Mouse (Mus musculus) brain, embryonic 18.5 days (tissue): Measurements from ENCODE around the gene Mettl24.
"Not testable (repeated sequence)": the region's sequence is repeated elsewhere in the genome, so short reads cannot be mapped to it uniquely, and the experiment has no call there.

Source experiments
- DNase-seq: peaks from one replicate; pipeline ENCODE4 v3.0.0-alpha.2; 2012; ENCODE audit warnings: low read depth, low spot score

Gene Mettl24

GRCm38 (mm10) chr10:40806221-40806620 lies 123.1 kb downstream of the Mettl24 start:
- no peak for DNase-seq

GRCm38 (mm10) chr10:40809411-40809910 lies 126.4 kb downstream of the Mettl24 start:
- DNase-seq, result not testable (repeated sequence)

GRCm38 (mm10) chr10:40813627-40814026 lies 130.5 kb downstream of the Mettl24 start:
- no peak for DNase-seq

GRCm38 (mm10) chr10:40816471-40816870 lies 133.4 kb downstream of the Mettl24 start:
- no peak for DNase-seq

GRCm38 (mm10) chr10:40825952-40826351 lies 142.9 kb downstream of the Mettl24 start:
- no peak for DNase-seq

DNA sequence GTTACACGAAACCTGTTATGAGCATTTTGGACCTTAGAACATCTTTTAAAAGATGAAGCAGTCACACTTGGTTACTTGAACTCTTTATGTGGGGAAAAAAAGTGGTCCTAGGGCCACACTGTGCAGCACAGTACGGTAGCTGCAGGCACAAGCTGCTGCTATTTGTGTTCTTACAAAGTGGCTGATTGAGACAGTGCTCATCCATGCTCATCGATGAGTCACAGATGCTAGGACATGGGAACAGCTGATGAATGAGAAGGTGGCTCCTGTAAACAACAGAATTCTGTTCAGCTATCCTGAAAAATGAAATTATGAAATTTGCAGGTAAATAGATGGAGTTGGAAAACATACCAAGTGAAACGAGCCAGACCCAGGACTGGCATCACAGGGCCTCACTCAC lies 144.6 kb downstream of the Mettl24 start:
- DNase-seq, result no peak

DNA sequence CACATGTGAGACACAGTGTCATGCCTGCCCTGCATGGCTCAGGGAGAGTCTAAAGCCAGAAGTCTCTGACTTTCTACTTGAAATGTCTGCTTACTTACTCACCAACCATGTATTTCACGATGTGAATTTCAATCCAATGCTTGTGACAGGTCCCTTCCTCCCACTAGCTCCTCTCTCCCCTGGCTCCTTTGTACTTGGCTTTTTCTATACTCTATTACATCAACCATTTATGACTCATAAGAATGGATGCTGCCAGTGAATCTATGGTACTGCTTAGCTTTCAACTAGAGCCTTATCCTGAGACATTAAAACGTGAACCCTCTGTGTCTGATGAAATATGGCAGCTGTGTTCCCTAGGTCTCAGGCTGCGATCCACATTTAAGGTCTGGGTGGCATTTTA lies 147.2 kb downstream of the Mettl24 start:
- no peak for DNase-seq

GRCm38 (mm10) chr10:40831267-40831666 lies 148.2 kb downstream of the Mettl24 start:
- DNase-seq, result no peak

DNA sequence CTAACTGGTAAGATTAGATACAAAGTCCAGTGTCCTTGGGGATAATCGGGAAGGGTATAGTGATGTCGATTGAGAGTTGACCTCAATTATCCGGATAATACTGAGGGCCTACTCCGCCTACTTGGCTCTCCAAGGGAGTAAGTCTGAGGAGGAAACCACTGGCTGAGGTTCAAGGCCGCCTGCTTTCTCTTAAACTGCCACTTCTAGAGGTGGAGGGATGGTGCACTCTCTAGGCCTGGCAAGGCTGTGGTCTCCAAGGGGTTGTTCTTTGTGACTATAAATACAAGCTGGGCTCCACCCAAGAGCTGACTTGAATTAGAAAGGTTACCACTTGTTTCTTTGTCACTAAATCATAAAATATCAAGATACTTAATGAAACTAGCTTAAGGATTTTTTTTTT lies 157.0 kb downstream of the Mettl24 start:
- no peak for DNase-seq

DNA sequence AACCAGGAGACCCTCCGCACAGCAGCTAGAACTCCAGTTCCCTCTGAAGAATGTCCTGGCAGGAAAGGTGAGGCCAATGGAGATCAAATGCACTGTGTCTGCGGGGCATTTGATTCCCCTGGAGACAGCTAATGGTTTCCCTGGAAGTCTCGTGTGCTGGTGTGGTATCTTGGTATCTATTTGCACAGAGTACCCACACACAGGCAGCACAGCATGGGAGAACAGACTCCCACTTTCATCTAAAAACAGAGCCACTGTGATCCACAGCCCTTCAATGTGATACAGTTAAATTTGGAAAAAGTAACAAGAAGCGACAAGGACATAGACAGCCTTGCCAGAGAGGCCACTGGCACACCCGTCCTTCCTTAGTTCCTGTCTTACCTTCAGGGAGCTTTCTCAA lies 160.8 kb downstream of the Mettl24 start:
- no peak for DNase-seq

GRCm38 (mm10) chr10:40844546-40844945 lies 161.5 kb downstream of the Mettl24 start:
- no peak for DNase-seq

DNA sequence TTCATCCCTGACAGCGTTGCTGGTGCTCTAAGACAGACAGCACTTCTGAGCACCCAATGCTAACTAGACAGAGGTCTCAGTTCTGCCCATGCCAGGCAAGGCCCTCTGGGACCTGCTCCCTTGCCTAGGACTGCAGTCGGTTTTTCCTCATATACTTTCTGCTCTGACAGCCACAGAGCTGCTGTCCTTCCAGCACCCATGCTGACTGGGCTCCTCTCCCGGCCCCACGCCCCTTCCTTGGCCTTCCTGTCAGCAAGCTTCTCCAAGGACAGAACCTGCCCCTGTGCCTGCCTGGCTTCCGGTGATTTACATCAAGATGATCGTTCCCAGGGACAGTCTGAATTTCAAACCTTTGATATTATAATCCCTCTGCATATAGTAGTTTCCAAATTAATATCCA lies 162.5 kb downstream of the Mettl24 start:
- no peak for DNase-seq

GRCm38 (mm10) chr10:40847176-40847874 lies 164.2 kb downstream of the Mettl24 start:
- DNase-seq, result no peak

DNA sequence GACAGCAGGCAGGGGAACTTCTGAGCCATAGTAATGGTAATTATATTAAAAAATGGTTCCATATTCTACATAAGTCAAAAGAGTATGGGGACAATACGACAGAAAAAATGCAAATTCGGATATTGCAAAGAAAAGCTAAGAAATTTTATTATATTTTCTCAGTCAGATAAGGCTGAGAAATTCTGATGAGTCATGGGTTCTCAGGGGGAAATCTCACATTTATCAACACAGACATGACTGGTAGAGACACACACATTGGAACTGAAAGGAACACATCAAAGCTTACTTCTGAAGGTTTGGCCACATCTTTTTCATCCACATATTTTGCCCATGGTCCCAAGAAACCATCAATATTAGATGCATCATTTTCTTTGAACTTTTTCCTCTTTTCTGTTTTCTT lies 167.6 kb downstream of the Mettl24 start:
- DNase-seq, result no peak

DNA sequence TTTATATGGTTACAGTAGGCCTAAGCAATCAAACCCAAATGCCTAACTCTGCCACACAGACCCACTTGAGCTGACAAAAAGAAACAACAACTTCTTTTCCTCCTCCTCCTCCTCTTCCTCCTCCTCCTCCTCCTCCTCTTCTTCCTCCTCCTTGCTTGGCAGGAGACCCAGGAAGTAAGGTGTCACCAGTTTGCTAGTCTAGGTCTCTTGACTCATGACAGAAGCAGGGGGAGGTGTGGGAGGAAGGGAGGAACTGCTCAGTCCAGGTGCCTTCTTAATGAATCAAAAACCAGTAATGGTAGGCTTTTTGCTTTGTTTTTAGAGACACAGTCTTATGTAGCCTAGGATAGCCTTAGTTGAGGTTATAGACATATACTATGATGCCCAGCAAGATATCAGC lies 168.1 kb downstream of the Mettl24 start:
- no peak for DNase-seq

DNA sequence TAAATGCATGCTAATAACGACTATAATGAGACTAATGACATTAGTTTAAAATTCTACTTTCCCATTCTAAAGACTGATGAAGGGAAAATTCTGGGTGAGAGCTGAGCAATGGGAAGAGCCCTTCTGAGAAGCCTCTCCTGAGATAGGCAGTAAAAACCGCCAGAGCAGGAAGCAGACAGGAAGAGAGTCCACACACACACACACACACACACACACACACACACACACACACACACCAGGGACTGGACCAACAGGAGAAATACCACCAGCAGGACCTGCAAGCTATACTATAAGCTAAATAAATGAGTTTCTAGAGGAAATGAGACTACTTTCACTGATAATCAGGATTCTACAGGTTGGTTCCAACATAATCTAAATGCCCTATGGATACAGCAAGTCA lies 172.5 kb downstream of the Mettl24 start:
- no peak for DNase-seq

- DNase-seq, result no peak
Observed at GRCm38 (mm10) chr10:40856703-40857102, 173.6 kb downstream of the Mettl24 start.

DNA sequence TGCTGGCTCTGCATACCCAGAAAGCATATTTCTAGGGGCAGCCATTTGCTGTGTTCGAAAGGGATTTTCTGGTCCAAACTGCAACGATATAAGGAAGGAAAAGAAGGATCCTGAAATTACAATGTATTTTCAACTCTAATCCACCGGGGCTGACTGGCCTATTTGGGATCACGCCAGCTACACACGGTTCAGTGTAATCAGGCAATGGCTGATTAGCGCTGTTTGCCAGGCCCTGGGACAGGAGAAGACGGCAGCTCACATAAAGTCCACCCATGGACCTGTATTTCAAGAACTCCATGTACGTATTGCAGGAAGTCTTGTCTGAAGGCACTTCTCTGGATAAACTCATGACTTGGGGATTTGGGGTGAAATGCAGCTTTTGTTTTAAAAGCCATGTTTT lies 174.5 kb downstream of the Mettl24 start:
- no peak for DNase-seq
